Mouse (Mus musculus) testis, postnatal 14 days (tissue): ENCODE results near the gene Pwwp2b.

Experiments
- DNase-seq: peaks from one replicate; pipeline ENCODE4 v3.0.0; 2021; ENCODE audit warnings: low spot score

Pwwp2b gene

GRCm38 (mm10) chr7:139299424-139299823 is 51.1 kb downstream of the Pwwp2b start:
- peak; percentile 79 for DNase-seq

GRCm38 (mm10) chr7:139300423-139300822 is 52.1 kb downstream of the Pwwp2b start:
- peak; percentile 85 for DNase-seq

GRCm38 (mm10) chr7:139301505-139301904 is 53.2 kb downstream of the Pwwp2b start:
- no peak for DNase-seq

GRCm38 (mm10) chr7:139302314-139302713 is 54.0 kb downstream of the Pwwp2b start:
- DNase-seq, result no peak

GRCm38 (mm10) chr7:139303280-139304011 is 55.2 kb downstream of the Pwwp2b start:
- DNase-seq, result peak; percentile 71

- no peak for DNase-seq
Measured at GRCm38 (mm10) chr7:139304322-139304721, 56.0 kb downstream of the Pwwp2b start.

- DNase-seq, result no peak
Measured at GRCm38 (mm10) chr7:139307056-139307455, 58.8 kb downstream of the Pwwp2b start.

- peak; percentile 64 for DNase-seq
Measured at GRCm38 (mm10) chr7:139308140-139308895, 60.0 kb downstream of the Pwwp2b start.

- peak; percentile 62 for DNase-seq
Measured at GRCm38 (mm10) chr7:139309106-139309505, 60.8 kb downstream of the Pwwp2b start.

- peak; percentile 57 for DNase-seq
Measured at GRCm38 (mm10) chr7:139310487-139310951, 62.2 kb downstream of the Pwwp2b start.

- no peak for DNase-seq
Measured at GRCm38 (mm10) chr7:139312686-139313085, 64.4 kb downstream of the Pwwp2b start.

GRCm38 (mm10) chr7:139313413-139313812 is 65.1 kb downstream of the Pwwp2b start:
- no peak for DNase-seq

- DNase-seq, result no peak
Measured at GRCm38 (mm10) chr7:139314716-139315115, 66.4 kb downstream of the Pwwp2b start.

GRCm38 (mm10) chr7:139319006-139319411 is 70.7 kb downstream of the Pwwp2b start:
- no peak for DNase-seq
